Mouse (Mus musculus) layer of hippocampus, adult 2 months (tissue): ENCODE data around the gene Spib. TPM values are rescaled to one million over a fixed set of nuclear protein-coding genes. Genes with fewer than 3 reads are reported as not detected.

ENCODE experiments used
- DNase-seq, 2 experiments: peaks; one replicate each; pipeline ENCODE4 v3.0.0; 2022; ENCODE audit warnings: low spot score in 2 of 2
- H3K27ac ChIP-seq: fragments of 200-600 bp; 2 replicates; pipeline ENCODE4 v1.8.1; 2022
- H3K4me3 ChIP-seq: fragments of 200-600 bp; 2 replicates; pipeline ENCODE4 v1.8.1; 2022; ENCODE audit warnings: mild to moderate bottlenecking
- CTCF ChIP-seq: fragments of 200-600 bp; conservative IDR thresholded peaks from 2 replicates; pipeline ENCODE4 v1.8.1; 2022; ENCODE audit warnings: antibody characterized with exemption, mild to moderate bottlenecking, moderate library complexity
- total RNA-seq, 2 experiments: library from RNA; stranded (reverse); gene quantifications; 2 replicates each; pipeline ENCODE4 v1.2.3; 2021

Spib gene
- total RNA-seq, 2 experiments from 2014 or later = 0.12 to 0.13 TPM

DNA sequence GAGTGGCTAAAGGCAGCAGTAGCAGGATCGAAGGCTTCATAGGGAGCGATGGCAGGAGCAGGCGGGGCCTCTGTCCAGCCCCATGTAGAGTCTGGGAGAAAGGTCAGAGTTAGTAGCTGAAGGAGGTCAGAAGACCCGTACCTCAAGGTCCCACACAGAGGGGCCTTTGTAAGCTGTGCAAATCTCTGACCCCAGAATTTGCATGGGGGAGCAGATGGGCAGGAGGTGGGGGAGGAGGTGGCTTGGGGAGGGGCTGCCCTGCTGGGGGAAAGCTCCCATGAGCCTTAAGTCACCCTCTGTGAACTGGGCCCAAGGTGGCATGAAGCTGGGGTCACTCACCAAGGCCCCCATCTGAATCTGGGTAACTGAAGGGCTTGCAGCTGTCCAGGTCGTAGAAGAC is 2.4 kb downstream of the Spib start:
- TF ChIP-seq CTCF = no peak
- no peak for DNase-seq
- Histone ChIP-seq H3K4me3 (no peak overlapping the region), H3K27ac (no peak overlapping the region)

DNA sequence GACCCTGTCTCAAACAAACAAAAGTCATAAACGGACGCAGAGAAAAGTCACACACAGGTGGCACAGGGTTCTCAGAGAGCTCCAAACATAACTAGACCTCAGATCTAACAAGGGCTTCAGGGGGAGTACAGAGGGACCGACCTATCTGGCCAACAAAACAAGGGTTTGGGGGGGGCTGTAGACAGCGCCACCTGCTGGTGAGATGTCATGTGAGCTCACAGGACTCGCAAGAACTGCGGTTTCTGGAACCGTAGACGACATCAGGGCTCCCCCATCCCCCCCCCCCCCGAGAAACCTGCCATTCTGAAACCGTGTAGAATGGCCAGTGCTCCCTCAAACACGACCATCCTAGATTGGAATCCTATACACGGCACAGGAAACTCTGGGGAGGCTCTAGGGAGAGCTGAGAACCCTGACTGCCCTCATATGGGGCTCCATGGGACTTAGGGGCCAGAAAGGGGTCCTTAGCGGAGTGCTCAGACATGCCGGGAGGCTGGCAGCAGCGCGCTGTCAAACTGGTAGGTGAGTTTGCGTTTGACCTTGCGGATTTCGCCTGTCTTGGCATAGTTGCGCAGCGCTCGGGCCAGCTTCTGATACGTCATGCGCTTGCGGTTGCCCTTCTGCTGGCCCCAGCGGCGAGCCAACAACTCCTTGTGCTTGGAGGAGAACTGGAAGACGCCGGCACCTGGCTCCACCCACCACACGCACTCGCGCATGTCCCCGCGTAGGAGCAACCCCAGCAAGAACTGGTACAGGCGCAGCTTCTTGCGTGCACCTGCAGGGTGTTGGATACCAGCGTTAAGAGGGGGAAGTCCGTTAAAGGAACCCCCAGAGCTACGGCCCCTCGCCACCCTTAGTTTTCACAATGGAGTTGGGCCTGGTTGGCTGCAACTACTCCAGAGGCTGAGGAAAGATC is 4.1 kb downstream of the Spib start:
- DNase-seq = peak; percentile 69 to 78
- Histone ChIP-seq H3K27ac (peak overlapping the region; percentile 89), H3K4me3 (peak overlapping the region; percentile 54)
- peak; percentile 87 for TF ChIP-seq CTCF

DNA sequence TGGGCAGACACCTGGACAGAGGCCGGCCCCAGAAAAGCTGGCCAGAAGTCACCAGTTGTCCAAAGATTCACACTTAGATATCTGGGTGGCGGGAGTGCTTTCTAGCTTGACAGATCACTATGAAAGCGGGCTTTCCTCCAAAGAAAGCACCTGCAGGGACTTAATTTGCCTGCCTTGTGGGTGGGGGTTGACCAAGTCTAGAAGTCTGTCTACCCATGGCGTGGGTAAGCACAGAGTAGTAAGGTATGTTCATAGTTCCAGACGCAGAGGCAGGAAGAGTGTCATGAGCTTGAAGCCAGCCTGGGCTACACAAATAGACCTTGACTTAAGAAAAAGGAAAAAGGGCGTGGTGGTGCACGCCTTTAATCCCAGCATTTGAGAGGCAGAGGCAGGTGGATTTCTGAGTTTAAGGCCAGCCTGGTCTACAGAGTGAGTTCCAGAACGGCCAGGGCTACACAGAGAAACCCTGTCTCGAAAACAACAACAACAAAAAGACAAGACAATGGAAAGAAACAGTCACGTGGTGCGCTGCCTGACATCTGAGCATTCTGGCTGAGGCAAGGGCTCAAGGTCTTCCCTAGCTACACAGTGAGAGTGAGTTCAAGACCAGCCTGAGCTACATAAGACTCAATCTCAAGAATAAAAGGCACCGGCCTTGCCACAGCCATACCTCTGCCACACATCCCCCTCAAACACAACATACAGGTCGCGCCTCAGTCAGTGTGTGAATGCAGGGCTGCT is 5.3 kb downstream of the Spib start:
- no peak overlapping the region for H3K4me3 ChIP-seq
- no peak for DNase-seq
- no peak for TF ChIP-seq CTCF
- no peak overlapping the region for H3K27ac ChIP-seq

DNA sequence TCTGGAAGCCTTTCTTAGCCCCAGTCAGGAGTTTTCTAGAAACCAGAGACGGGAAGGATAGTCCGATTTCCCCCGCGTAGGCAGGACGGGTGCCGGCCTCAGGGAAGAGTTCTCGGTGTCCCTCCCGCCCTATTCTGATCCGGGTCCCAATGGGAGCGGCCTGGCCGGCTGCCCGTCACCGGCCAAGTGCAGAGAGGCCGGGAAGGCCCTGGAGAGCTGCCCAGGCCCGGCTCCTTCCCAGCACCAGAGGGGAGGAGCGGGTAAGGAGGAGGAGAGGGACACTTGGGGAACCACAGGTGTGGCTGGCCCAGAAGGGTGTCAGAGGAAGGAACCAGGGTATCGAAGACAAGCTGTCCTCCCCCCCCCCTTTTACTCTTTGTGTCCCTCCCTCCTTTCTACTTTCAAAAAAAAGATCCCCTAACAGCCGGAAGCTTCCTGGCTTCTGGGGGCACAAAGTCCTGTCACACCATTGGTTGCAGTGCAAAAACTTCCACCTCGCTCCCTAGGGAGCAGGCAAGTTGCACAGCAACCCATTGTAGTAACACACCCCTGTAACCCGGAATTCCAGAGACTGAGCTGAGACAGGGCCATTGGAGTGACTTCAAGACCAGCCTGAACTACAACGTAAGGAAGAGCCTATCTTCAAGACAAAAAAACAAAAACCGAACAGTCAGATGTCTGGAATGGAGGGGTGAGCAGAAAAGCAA is 6.6 kb downstream of the Spib start:
- TF ChIP-seq CTCF = no peak
- peak; percentile 26 to 48 for DNase-seq
- peak overlapping the region; percentile 9; the same call in 1 of the 2 replicates for H3K4me3 ChIP-seq
- H3K27ac ChIP-seq = no peak overlapping the region

DNA sequence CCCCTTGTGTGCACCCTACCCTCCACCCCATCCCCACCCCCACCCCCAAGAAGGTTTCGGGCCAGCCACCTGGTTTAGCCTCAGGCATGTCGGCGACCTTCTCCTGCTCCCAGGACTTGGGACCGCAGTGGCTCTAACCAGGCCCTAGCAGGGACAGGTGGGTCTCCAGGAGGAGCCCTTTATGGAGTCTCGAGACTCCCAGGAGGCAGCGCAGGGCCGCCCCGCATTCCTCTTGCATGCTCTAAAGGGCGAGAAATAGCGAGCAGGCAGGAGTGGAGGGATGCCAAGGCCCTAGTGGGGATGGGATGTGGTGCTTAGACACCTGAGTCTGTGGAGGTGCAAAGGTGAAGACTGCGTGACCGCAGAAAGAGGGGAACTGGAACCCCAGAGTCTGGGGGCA is 7.4 kb downstream of the Spib start, which contains the start of gene Mybpc2:
Gene Mybpc2 (minus strand): TSS at position 155 of the 400 bp plus-strand sequence.
- no peak within 1 kb of the TSS for H3K27ac ChIP-seq
- peak within 1 kb of the TSS; percentile 9; the same call in 1 of the 2 replicates for H3K4me3 ChIP-seq
- no peak for DNase-seq
- TF ChIP-seq CTCF = no peak

DNA sequence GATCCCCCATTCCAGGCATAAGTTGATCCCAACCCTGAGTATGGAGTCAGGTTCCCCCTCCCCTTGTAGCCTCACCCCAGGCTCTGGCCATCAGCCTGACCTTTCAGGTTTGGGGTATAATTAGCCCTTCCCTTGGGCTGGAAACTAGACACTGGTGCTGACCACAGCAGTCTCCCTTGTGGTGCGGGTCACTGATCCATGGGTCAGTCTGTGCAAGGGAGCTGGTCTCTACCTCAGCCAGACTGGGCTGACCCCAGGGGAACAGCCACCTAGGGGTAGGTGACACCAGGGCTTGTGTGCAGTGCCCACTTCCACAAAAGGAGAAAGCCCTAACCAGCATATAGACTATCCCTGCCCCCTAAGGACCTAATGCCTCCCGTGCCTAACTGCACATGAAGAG is 8.8 kb downstream of the Spib start:
- Histone ChIP-seq H3K4me3 (no peak overlapping the region), H3K27ac (no peak overlapping the region)
- no peak for DNase-seq
- no peak for TF ChIP-seq CTCF

DNA sequence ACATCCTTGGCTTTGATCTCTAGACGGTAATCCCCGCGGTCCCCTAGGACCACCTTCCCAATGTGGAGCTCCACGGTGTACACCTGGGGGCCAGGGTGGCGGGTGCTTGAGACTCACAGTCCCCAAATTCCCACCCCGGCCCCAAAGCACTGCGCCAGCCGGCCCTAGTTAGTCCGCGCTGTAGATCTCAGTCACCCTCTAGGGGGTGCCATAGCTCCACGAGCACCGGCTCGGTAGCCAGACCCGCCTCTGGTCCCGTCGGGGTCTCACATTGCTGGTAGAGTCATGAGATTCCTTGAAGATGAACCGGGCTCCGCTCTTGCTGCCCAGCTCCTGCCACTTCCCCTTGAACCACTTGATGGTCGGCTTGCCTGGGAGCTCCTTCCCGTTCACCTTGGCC is 10.2 kb downstream of the Spib start:
- DNase-seq = peak; percentile 33 to 56
- peak; percentile 85 for TF ChIP-seq CTCF
- H3K4me3 ChIP-seq = no peak overlapping the region
- no peak overlapping the region for H3K27ac ChIP-seq

DNA sequence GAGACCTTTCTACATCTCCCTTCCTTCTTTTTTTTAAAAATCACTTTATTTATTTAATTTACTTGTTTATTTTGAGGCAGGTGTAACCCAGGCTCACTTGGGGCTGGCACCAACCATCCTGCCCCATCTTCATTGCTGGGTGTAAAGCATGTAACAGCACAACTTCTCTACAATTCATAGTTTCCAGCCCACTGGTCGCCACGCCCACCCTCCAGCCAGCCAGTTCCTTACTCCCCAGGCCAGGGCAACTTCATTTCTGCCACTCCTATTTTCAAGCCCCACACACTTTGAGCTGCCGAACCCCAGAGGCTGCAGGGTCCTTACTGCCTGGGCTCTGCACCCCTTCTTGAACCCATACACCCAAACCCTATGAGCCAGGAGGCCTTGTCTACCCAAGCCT is 10.9 kb downstream of the Spib start:
- no peak overlapping the region for H3K27ac ChIP-seq
- H3K4me3 ChIP-seq = no peak overlapping the region
- no peak for DNase-seq
- no peak for TF ChIP-seq CTCF

DNA sequence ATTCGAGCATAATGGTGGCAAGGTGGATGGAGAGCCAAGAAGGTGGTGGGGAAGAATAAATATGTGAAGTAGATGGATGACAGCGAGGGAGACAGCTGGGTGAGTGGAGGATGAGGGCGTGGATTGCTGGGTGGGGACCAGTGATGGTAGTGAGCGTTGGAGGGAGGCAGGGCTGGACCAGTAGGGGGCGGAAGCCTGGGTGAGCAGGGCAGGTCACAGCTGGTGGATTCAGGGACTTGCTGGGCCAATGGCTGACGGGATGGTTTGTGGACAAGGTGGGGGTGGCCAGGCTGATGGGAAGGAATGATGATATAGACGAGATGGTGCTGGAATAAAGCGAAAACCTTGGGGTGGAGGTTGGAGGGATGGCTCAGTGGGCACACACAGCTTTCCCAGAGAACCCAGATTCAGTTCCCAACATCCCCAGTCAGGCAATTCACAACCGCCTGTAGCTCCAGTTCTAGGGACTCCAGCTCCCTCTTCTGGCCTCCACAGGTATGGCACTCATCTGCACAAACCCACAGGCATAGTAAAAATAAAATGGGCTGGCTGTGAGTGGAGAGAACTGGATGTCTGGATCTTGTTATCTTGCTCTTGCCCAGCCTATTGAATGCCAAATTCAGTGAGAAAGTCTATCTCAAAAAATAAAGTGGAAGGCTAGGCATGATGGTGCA is 12.5 kb downstream of the Spib start:
- Histone ChIP-seq H3K4me3 (no peak overlapping the region), H3K27ac (no peak overlapping the region)
- DNase-seq = no peak
- TF ChIP-seq CTCF = peak; percentile 57

DNA sequence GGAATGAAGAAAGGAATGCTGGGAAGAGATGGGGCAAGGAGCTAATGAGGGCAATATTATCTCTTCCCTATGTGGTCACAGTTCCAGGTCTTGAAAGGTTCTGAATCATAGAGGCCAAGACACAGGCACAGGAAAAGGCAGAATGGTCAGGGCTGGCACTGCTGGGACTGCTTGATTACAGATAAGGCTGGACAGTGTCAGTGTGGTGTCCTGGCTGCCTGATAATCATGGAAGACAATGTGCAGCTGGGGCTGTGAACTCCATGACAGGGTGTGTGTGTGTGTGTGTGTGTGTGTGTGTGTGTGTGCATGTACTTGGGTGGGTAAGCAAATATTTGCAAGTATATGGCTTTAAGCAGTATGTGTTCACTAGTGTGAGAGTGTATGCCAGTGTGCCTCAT is 24.4 kb downstream of the Spib start:
- DNase-seq = no peak
- no peak for TF ChIP-seq CTCF
- no peak overlapping the region for H3K27ac ChIP-seq
- no peak overlapping the region for H3K4me3 ChIP-seq

DNA sequence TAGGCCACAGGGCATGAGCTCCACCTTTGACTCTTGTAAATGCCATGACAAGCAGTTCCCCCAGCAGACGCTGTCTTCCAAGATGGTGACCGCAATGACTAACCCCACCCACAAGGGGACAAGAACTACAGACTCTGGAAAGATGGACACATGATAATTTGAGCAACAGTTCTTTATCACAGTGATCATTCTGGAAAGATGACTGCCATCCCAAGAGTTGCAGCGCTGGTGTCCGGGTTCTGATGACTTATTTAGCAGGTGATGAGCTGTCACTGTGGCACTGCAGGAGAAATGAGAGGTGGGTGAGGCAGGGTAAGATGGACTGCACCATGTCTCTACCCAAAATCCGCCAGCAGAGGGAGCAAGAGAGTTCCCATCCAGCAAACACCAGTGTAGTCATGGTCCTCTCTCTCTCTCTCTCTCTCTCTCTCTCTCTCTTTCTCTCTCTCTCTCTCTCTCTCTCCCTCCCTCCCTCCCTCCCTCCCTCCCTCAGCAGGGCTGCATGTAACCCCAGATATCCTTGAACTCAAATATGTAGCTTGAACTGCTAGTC is 30.2 kb downstream of the Spib start:
- Histone ChIP-seq H3K4me3 (no peak overlapping the region), H3K27ac (no peak overlapping the region)
- DNase-seq = peak; percentile 67 to 85
- TF ChIP-seq CTCF = peak; percentile 76

DNA sequence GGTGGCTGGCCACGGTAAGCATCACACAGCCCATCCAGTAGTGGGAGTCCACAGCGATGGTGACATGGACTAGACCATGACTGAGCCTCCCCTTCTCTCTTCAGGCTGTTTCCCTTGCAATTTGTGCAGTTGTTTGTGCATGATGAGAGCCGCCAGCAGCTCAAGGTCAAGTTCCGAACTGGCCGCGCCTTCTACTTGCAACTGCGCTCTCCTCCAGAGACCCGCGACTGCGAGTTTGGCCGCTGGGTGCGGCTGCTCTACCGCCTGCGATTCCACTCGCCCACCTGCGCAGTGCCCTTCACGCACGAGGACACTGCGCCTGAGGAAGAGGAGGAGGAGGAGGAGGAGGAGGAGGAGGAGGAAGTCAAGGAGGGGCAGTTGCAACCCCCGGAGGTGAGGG is 31.8 kb downstream of the Spib start:
- Histone ChIP-seq H3K27ac (no peak overlapping the region), H3K4me3 (no peak overlapping the region)
- TF ChIP-seq CTCF = no peak
- DNase-seq = no peak
